Mouse (Mus musculus) midbrain, embryonic 10.5 days (tissue): ENCODE measurements around the gene Nsmce4a. TPM values are rescaled to one million over a fixed set of nuclear protein-coding genes. Genes with fewer than 3 reads are reported as not detected.
"Not testable (repeated sequence)": the region's sequence is repeated elsewhere in the genome, so short reads cannot be mapped to it uniquely, and the experiment has no call there.

Source experiments
- DNase-seq: peaks from one replicate; pipeline ENCODE4 v3.0.0-alpha.2; 2017; ENCODE audit warnings: low spot score
- H3K27ac ChIP-seq: fragments of 300-500 bp; sonication (generic); replicated peaks from 2 replicates; pipeline ENCODE4 v1.5.1; 2016; ENCODE audit warnings: mild to moderate bottlenecking
- H3K27me3 ChIP-seq: fragments of 300-500 bp; sonication (generic); 2 replicates; pipeline ENCODE4 v1.6.1; 2016; ENCODE audit warnings: low read depth, mild to moderate bottlenecking; ENCODE audit not compliant: poor library complexity, severe bottlenecking
- H3K36me3 ChIP-seq: fragments of 300-500 bp; sonication (generic); 2 replicates; pipeline ENCODE4 v1.6.1; 2016; ENCODE audit warnings: mild to moderate bottlenecking, moderate library complexity
- H3K4me1 ChIP-seq: fragments of 300-500 bp; sonication (generic); 2 replicates; pipeline ENCODE4 v1.6.1; 2016
- H3K4me3 ChIP-seq: fragments of 300-500 bp; sonication (generic); 2 replicates; pipeline ENCODE4 v1.5.1; 2016; ENCODE audit warnings: mild to moderate bottlenecking, moderate library complexity
- H3K9me3 ChIP-seq: fragments of 300-500 bp; sonication (generic); replicated peaks from 2 replicates; pipeline ENCODE4 v1.6.1; 2016; ENCODE audit warnings: mild to moderate bottlenecking
- WGBS: fragments of 180-500 bp; shearing (Covaris S2); methylation state at CpG from one replicate; pipeline ENCODE4 v1.1.7; 2016; 5-methylcytosine and 5-hydroxymethylcytosine counted together
- polyA plus RNA-seq: library from polyadenylated mRNA; unstranded; fragments of >200 nt; fragmentation: Nextera tagmentation; extraction: Ambion mirVana; gene quantifications from 2 replicates; pipeline ENCODE4 v1.2.1, GENCODE M21; 2016

Gene Nsmce4a
- polyA plus RNA-seq, 1 experiment from 2014 or later, result 203 TPM

DNA sequence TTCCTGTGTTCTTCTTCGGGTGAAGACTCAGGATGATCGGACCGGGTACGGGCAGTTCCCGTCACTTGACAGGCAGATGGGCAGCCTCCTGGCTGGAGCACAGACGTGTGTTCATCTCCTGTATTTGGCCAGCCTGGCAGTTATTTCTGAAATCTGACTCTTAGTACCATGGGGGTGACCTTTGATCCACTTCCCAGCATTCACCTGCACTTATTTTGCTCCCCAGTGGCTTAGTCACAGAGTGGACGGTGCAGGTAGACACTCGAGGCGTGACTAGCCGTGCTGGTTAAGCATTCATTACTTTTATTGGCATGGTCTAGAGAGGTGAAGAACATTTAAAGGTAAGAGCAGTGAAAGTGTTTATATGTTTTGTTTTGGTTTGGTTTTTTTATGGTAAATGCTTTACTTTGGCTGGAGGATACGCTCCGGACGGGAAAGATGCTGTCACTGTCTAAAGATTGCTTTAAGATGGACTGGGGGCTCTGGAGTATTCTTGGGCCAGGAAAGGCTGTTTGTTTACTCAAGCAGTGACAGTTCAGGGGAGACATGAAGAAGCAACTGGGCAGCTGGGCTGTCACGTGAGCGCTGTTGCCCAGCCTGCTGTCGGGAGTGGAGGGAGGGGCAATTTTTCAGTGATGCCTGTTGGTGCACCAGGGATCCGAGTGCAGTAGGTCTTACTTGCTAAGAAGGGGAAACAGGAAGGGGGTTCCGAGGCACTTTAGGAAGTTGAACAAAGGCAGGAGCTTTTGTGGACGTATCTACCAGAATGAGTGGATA is 23.3 kb upstream of the Nsmce4a start:
- DNase-seq, result not testable (repeated sequence)

GRCm38 (mm10) chr7:130593375-130594239 is 20.7 kb upstream of the Nsmce4a start:
- Histone ChIP-seq H3K4me1 (peaks cover 42% of the 10 kb centered on the region), H3K27ac (peak overlapping the region; percentile 65; the same call in 1 of the 2 replicates)
- WGBS, result 53% methylated on average over 8 of the region's 11 CpGs
- not testable (repeated sequence) for H3K4me3 ChIP-seq, H3K27me3 ChIP-seq, H3K9me3 ChIP-seq, DNase-seq, H3K36me3 ChIP-seq

More for the DNA sequence above, 23.3 kb upstream of the Nsmce4a start:
- H3K36me3 ChIP-seq, H3K4me3 ChIP-seq, H3K9me3 ChIP-seq, H3K27me3 ChIP-seq: not testable (repeated sequence)
- Histone ChIP-seq H3K4me1 (peaks cover 22% of the 10 kb centered on the region), H3K27ac (peak overlapping the region; percentile 2; the same call in 1 of the 2 replicates)
- 64% methylated on average over 9 of the region's 19 CpGs for WGBS

- H3K4me1 ChIP-seq, result peaks cover 39% of the 10 kb centered on the region
- not testable (repeated sequence) for H3K27me3 ChIP-seq, DNase-seq, H3K36me3 ChIP-seq, H3K27ac ChIP-seq, H3K4me3 ChIP-seq, H3K9me3 ChIP-seq
- whole genome bisulfite sequencing, result no CpG with 5 or more reads among the region's 11 CpGs
Measured at GRCm38 (mm10) chr7:130592975-130593374, 20.1 kb upstream of the Nsmce4a start.

DNA sequence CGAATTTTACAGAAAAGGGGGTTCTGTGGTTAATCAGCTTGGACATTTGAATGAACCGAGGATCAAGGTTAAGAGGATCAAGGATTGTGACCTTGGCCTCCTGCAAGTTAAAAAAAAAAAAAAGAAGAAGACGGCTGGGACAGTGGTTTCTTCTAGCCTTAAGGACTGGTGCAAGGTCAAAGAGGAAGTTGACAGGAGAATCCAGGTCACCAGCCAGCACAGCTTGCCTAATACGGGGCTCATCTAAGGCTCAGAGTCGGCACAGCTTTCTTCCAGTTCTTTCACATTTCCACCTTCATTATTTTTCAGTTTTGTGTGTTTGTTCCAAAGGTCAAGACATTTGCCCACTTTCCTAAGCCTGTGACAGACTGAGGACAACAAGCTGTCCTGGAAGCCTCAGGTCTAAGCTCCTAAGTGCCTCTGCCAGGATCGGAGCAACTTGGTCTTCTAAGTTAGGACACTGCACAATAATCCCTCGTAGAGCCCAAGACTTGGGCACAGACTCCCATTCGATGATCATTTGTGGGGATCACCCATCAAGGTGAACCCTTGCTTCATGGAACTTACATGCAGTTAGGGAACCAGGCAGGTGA is 18.0 kb upstream of the Nsmce4a start:
- DNase-seq, result no peak
- H3K27me3 ChIP-seq, result peaks cover 5% of the 10 kb centered on the region; the same call in 1 of the 2 replicates
- WGBS, result 59% methylated on average over 8 of the region's 8 CpGs
- no peak overlapping the region for H3K4me3 ChIP-seq
- no peaks in the 10 kb centered on the region for H3K36me3 ChIP-seq
- H3K4me1 ChIP-seq, result peaks cover 24% of the 10 kb centered on the region
- peak overlapping the region; percentile 78 for H3K27ac ChIP-seq
- H3K9me3 ChIP-seq, result no peaks in the 10 kb centered on the region

DNA sequence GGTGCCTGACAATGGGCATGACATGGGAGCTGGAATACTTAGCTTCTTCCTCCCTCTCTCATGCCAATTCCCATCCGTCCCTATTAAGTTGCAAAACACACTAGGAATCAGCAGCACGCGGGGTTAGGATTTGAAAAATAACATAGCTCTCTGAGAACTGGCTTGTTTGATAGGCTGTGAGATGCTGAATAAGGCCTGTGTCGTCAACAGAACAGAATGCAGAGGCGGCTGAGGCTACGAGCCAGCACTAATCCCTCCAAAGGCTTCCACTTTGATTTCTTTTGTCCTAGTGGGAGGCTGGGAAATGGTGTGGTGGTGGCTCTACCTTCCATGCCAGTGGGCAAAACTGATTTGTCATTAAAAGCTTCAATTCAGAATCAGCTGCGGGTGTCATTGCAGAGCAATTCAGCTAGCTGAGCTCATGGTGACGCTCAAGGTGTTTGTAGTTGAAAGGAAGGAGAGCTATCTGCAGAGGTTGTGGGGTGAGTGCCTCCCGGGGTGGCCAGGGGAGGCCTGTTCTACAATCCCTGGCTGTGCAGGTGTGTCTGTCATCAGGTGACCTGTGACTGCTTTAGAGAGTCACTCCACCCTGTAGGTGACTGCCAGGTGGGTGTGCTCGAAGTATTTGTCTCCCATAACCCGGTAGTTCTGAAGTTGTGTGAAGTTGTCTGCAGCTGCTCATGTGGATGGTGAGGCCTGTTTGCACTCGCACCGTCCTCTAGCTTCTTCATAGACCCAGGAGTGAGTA is 17.3 kb upstream of the Nsmce4a start:
- DNase-seq, result peak; percentile 30

GRCm38 (mm10) chr7:130586521-130587072 is 13.7 kb upstream of the Nsmce4a start:
- Histone ChIP-seq H3K27me3 (peaks cover 5% of the 10 kb centered on the region; the same call in 1 of the 2 replicates), H3K27ac (no peak overlapping the region), H3K4me3 (no peak overlapping the region), H3K4me1 (peaks cover 20% of the 10 kb centered on the region), H3K9me3 (no peaks in the 10 kb centered on the region), H3K36me3 (no peaks in the 10 kb centered on the region)
- DNase-seq, result no peak
- WGBS, result 84% methylated on average over 2 of the region's 2 CpGs

More for the DNA sequence above, 17.3 kb upstream of the Nsmce4a start:
- 40% methylated on average over 13 of the region's 13 CpGs for WGBS
- Histone ChIP-seq H3K36me3 (no peaks in the 10 kb centered on the region), H3K27ac (peak overlapping the region; percentile 78), H3K4me1 (peaks cover 24% of the 10 kb centered on the region), H3K27me3 (peaks cover 5% of the 10 kb centered on the region; the same call in 1 of the 2 replicates), H3K9me3 (no peaks in the 10 kb centered on the region), H3K4me3 (no peak overlapping the region)

DNA sequence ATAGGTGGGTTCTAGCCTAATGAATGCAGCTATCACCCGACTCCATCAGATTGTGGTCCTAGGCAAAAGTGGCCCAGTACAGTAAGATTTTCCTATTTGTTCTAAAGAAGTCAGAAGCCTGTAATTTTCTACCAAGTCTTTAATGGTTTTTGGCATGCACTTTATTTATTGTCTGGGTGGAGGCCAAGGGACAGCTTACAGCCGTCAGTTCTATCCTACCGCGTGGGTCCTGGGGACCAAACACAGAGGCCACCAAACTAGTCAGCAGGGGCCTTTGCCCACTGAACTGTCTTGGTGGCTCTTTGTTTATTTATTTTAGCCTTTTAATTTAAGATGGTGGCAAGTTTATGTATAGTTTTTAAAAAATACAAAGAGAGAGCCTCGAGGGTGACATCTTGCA is 5.7 kb upstream of the Nsmce4a start:
- no peak for DNase-seq
- no peak overlapping the region for H3K4me3 ChIP-seq
- no peak overlapping the region for H3K27ac ChIP-seq
- WGBS, result 90% methylated on average over 5 of the region's 5 CpGs
- H3K4me1 ChIP-seq, result peaks cover 16% of the 10 kb centered on the region
- H3K9me3 ChIP-seq, result no peaks in the 10 kb centered on the region
- H3K36me3 ChIP-seq, result no peaks in the 10 kb centered on the region
- no peaks in the 10 kb centered on the region for H3K27me3 ChIP-seq

GRCm38 (mm10) chr7:130578066-130578465 is 5.1 kb upstream of the Nsmce4a start:
- no peaks in the 10 kb centered on the region for H3K36me3 ChIP-seq
- no peak overlapping the region for H3K27ac ChIP-seq
- DNase-seq, result no peak
- no peaks in the 10 kb centered on the region for H3K9me3 ChIP-seq
- peaks cover 16% of the 10 kb centered on the region for H3K4me1 ChIP-seq
- H3K4me3 ChIP-seq, result no peak overlapping the region
- H3K27me3 ChIP-seq, result no peaks in the 10 kb centered on the region
- WGBS, result 89% methylated on average over 2 of the region's 2 CpGs

- H3K27me3 ChIP-seq, result no peaks in the 10 kb centered on the region
- no peak within 1 kb of the TSS for H3K4me3 ChIP-seq
- WGBS, result 50% methylated on average over 15 of the region's 15 CpGs
- DNase-seq, result no peak
- H3K27ac ChIP-seq, result no peak within 1 kb of the TSS
- peaks cover 16% of the 10 kb centered on the region for H3K4me1 ChIP-seq
- no peaks in the 10 kb centered on the region for H3K9me3 ChIP-seq
- H3K36me3 ChIP-seq, result no peaks in the 10 kb centered on the region
Measured at GRCm38 (mm10) chr7:130577388-130578003, 4.6 kb upstream of the Nsmce4a start, which contains the start of gene Tacc2. Gene Tacc2, plus strand, starts transcription at chr7:130577438.

DNA sequence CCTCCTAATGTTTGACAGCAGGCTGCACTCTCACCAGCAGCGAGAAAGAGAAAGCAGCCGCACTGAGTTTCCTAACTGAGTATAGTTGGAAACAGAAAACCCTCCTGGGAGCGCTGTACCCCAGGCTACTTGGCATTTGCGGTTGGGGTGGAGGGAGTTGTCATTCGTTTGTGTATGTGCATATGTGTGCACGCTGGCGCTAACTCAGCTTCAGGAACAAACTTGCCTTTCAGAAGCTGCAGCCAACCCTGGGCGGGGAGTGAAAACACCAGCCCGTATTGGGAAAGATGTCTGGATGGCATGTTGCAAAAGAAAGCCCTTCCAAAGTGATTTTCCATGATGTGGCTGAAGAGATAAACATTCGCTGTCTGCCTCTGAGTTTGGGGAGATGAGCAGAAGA is 4.1 kb upstream of the Nsmce4a start:
- no peak overlapping the region for H3K4me3 ChIP-seq
- H3K9me3 ChIP-seq, result no peaks in the 10 kb centered on the region
- DNase-seq, result no peak
- peaks cover 16% of the 10 kb centered on the region for H3K4me1 ChIP-seq
- H3K27ac ChIP-seq, result no peak overlapping the region
- 39% methylated on average over 10 of the region's 10 CpGs for WGBS
- H3K27me3 ChIP-seq, result no peaks in the 10 kb centered on the region
- H3K36me3 ChIP-seq, result no peaks in the 10 kb centered on the region

DNA sequence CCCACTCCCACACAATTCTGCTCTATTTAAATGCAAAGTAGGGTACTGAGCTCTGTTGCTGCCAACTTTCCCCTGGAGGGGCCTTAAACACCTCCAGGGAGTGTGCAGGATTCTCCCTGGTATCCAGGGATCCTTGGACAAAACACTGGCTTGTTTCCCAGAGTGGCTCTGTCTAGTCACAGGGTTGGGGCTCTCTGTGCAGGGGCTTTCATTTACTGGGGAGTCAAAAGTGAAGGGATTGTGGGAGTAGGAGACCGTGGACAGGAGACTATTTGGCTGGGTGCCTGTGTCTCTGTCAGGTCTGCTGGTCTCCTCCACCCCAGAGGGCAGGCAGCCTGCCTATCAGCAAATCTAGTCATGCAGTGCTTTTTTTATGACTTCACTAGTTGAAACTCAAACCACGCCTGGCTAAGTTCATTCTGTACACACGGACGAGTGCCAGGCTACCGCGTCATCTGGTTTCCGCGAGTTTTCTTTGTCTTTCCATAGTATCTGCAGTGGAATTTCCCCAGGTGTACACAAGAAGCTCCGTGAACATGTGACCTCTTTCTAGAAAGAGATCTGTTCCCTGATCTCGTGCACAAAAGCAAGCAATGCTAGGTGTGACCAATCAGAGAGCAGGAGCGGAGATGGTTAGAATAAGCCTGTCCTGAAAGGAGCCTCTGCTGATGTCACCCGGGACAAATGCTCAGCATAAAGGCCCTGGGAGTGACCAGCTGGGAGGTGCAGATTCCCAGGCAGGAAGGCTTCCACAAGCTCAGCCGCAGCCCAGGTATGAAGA is 1.5 kb upstream of the Nsmce4a start:
- H3K4me1 ChIP-seq, result peaks cover 19% of the 10 kb centered on the region
- H3K9me3 ChIP-seq, result no peaks in the 10 kb centered on the region
- no peak overlapping the region for H3K4me3 ChIP-seq
- no peak for DNase-seq
- 72% methylated on average over 13 of the region's 13 CpGs for WGBS
- H3K36me3 ChIP-seq, result no peaks in the 10 kb centered on the region
- H3K27me3 ChIP-seq, result no peaks in the 10 kb centered on the region
- H3K27ac ChIP-seq, result no peak overlapping the region
